Mouse (Mus musculus) 3134 (cell line): ENCODE measurements around the gene Lrrc4b.

Source experiments
- DNase-seq: peaks from one replicate; pipeline ENCODE4 v3.0.0-alpha.2; 2011; ENCODE audit warnings: low spot score; ENCODE audit not compliant: insufficient read length; ENCODE audit errors: extremely low read depth

The Lrrc4b gene

DNA sequence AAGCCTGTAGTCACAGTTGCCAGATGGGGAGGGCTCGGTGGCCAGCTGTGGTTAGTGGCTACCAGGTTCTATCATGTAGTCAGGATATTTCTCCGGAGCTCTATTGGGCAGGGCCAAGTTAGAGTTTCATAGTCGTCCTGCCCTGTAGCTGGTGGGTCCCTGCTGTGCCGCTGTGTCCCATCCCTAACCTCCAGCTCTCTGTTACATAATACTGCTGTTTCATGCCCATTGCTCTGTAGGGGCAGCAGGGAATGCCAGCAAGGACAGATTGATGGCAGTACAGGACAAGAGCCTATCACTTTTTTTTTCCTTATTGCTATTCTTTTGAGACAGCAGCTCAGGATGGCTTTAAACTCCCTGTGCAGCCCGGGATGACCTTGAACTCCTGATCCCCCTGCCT, 7.0 kb downstream of the Lrrc4b start:
- no peak for DNase-seq

DNA sequence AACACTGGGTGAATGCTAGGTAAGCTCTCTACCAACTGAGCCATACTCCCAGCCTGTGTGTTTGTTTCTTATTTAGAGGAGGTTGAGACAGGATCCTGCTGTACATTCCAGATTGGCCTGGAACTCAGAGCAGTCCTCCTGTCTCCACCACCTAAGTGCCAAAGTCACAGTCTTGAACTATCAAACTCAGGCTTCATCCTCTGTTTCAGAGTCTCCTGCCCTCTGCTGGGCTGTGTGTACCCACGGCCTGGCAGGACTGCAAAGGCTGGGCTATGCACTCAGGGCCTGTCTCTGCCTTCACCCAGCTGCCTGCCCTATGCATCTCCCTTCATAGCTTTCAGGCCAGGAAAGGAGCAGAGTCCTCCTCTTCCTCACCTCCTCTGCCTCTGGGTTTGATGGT, 7.4 kb downstream of the Lrrc4b start:
- DNase-seq: no peak

DNA sequence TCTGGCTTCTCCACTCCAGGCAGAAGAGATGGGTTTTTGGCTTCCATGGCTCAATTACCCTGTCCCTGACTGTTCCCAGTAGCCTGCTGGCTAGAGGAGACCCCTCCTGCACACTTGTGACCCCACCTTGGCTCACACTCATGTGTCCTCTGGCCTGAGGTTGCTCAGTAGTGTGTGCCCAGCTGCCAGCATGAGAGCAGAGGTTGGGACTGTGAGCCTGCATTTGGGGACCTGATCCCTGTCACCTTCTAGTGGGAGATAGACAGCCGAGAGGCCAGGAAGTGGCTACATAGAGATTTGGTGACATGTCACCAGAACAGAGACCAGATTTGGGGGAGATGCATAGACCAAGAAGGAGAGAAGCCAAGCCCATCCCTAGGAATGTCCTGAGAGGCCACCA, 8.4 kb downstream of the Lrrc4b start:
- no peak for DNase-seq

DNA sequence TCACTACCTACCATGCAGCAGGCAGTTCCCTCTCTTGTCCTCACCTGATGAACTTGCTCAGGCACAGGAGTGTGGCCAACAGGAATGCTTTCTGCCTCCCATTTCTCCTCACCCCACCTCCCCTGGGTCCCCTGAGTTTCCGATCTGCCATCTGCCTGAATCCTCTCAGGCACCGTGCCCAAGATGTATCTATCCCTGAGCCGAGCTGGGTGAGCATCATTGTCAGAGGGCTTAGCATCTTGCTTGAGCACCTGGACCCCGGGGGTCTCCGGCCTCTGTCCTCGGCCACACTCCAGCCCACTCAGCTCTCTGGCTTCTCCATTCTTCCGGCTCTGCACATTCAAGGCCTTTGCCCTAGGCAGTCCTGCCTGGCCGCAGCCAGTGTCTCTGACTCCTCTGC, 9.1 kb downstream of the Lrrc4b start:
- no peak for DNase-seq

DNA sequence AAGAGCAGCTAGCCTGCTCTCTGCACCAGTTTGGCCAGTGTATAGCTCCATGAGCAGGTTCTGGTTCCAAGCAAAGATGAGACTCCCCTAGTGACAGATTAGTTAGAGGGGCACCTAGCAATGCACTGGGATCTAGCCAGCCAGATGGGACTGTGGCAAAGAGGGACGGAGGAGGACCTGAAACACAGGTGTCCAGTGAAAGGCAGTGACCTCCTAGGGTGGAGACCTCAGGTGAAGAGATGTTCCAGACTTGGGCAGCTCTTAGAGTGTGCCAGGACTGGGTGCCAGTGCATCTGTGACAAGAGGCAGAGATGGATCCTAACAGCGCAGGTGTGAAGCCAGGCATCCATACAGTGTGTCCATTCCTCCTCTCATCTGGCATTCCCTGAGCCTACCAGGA, 10.9 kb downstream of the Lrrc4b start:
- DNase-seq: no peak

DNA sequence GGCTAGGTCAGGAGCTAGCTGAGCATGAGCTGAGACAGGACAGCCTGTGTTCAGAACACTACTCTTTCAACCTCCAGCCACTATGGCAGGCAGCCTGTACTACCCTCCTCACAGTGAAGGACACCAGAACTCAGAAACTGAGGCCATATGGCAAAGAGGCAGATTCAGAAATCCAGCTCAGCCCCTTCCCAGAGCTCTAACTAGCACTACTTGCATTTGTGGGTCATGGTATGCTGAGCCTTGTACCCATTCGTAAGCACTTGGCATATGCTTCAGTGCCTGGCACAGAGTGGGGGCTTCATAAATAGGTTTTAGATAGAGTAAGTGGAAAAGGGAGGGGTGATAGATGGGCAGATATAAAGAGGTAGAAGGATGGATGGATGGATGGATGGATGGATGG, 11.7 kb downstream of the Lrrc4b start:
- DNase-seq: no peak

DNA sequence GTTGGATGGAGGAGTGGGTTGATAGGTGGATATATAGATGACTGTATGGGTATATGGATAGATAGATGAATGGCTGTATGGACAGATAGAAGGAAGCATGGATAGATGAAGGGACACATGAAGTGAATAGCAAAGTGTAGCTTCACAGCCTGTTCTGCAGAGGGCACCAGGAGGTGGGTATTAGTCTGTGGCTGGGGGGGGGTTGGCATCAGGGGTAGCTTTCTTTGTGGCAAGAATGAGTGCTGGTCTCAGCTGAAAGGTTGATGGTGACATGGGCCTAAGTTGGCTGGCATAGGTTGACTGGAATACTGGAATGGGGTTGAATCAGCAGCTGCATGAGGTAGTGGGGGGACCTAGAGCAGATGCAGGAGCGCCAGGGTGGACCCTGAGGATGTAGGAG, 12.4 kb downstream of the Lrrc4b start:
- DNase-seq: no peak

DNA sequence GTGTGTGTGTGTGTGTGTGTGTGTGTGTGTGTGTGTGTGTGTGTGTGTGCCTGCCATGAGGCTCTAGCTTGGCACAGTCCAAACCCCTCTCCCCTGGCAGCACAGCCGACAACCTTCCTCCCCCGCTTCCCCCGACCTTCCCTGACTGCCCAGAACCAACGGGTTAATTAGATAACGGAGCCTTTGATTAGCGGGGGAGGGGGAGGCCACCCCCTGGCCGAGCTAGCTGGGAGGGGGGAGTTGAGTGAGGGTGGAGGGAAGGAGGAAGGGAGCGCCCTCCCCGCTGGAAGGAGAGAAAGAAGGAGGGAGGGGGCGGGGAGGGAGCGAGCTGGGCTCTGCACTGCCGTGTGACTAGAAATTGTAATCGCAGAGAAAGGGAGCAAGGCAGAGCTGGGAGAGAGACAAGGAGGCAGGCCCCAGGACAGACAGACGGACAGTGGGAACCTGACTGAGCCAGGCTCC, 12.9 kb downstream of the Lrrc4b start:
- DNase-seq: no peak

DNA sequence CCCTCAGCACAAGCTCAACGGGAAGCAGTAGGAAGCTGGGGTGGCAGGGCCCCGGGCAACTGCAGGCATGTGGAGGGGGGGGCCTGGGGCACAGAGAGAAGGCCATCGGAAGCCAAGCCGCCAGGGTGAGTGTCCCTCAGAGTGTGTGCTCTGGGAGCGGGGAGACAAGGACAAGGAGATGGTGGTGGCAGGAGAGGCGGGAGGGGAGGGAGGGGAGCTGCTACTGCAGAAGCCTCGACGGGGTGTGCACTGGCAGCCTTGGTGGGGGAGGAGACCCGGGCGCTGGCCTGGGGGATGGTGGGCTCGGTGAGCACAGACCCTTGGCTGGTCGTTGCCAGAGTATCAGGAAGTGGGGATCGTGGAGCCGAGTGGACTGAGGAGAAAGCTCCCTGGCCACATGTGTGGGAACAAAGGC, 13.6 kb downstream of the Lrrc4b start:
- DNase-seq: no peak

DNA sequence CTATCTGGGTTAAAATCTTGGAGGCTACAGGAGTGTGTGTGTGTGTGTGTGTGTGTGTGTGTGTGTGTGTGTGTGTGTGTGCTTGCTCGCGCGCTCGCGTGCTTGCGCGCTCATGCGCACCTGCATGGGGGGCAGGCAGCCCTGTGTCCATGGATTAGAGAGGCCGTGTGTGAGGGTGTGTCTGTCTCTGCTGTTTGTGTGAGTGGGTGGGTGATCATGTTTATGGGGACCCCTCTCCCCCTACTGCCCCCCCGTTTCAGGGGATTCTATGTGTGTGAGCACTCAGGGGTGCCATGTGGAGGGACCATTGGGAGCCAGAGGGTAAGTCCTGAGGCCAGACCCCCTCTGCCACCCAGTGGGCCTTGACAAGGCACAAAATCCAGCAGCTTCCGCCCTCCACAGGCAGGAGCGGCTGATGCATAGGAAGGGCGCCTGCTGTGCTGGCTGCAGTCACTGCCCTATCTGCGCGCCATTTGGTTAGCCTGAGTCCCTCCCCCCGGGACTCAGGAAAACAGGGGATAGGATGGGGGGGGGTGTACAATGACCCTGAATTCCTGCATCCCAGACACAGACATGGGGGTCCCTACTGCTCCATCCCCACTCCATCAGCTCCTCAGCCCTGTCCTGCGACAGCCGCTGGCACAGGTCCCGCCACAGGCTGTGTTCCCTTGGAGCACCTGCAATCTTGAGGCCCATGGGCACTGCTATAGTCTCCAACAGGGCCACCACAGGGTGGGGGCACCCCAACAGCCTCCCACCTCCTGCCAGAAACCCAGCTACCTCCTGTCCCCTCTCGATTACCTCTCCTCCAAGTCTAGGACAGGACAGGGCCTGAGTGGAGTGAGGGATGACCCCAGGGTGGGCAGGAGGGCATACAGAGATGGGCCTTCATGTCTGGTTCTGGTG, 14.7 kb downstream of the Lrrc4b start:
- DNase-seq: no peak

DNA sequence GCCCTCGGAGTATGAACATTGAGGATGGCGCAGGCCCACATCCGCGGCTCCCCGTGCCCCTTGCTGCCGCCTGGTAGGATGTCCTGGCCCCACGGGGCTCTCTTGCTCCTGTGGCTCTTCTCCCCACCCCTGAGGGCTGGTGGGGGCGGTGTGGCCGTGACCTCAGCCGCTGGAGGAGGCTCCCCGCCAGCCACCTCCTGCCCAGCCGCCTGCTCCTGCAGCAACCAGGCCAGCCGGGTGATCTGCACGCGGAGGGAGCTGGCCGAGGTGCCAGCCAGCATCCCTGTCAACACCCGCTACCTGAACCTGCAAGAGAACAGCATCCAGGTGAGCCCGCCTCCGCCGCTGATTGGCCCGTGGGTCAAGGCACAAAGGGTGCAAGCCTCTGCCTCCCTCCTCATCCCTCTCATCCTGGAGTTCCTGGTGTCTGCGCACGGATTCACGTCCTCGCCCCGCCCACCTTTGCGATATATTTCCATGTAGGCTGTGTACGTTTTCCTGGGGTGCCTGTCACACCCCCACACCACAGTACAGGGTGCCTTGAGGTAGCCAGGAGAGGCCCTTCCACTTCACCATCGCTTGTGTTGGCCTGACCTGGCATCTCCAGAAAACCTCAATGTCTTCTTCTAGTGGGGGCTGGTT, 16.2 kb downstream of the Lrrc4b start:
- no peak for DNase-seq

DNA sequence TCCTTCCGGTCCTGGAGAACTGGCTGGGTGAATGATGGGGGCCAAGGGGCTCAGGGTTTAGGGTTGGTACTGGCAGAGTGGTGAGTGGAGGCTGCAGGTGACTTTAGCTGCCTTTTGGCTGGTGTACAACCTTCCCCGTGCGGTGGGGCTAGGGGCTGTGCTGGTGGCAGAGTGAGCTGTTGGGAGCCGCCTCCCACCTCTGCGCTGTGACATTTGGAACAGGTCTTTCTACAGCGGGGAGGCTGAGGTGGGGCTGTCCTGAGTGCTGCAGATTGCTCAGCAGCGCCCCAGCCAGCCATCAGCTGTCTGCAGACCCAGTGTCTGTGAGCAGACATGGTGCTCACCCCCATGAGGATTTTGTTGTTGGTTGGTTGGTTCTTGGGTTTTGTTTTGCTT, 16.7 kb downstream of the Lrrc4b start:
- no peak for DNase-seq

DNA sequence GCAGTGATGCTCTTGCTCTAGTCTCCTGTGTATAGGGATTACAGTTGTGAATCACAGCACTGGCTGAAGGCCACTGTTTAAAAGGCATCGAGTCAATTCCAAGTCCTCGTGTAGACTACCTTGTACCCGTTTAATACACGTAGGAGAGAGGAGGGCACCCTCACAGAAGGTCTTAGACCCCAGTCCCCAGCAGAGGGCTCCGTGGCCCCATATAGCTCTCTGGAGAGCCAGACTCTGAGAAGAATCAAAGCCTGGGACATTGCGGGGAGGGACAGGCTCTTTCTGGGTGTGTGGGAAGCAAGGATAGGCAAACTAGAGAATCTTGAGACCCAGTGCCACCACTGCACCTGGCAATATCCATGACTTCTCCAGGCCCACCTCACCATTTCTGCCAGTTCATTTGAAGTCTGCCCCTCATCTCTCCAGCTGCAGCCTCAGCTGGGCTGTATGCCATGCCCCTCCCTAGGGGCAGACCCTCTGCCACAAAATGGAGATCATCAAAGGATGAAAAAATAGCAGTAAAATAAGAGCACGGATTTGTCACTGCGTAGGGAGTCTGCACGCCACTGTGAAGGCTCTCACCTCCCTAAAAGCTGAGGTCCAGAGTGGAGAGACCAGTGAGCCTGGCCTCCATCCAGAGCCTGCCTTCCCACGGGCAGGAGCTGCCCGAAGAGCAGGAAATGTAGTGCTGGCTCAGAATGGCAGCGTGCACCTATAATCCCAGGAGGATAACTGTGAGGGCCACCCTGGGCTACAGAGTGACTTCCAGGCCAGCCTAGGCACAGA, 17.4 kb downstream of the Lrrc4b start:
- no peak for DNase-seq

DNA sequence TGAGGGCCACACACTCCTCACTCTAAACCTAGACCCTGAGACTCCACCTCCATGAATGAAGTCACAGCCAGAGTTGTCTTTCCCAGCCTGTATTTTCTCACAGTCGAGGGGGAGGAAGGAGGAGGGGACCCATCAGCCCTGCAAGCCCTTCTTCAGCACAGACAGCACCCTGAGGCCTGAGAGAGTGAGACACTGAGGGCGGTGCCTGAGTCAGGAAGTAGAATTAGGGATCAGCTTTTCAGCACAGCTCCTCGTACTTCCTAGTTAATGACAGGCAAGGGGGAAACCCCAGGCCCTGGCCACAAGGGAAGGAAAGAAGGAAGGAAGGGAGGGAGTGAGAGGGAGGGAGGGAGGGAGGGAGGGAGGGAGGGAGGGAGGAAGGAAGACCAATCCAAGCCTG, 24.4 kb downstream of the Lrrc4b start:
- peak; percentile 47 for DNase-seq

DNA sequence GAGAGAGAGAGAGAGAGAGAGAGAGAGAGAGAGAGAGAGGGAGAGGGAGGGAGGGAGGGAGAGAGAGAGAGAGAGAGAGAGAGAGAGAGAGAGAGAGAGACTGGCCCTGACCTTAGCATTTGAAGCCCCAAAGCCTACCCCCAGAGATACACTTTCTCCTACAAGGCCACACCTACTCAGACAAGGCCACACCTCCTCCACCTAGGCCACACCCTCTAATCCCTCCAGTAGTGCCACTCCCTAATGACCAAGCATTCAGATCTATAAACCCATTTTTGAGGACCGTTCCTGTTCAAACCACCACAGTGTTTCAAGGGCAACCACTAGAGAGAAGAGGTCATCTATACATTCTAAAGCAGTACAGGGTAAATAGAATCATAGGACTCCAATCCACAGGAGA, 27.5 kb downstream of the Lrrc4b start:
- DNase-seq: no peak

DNA sequence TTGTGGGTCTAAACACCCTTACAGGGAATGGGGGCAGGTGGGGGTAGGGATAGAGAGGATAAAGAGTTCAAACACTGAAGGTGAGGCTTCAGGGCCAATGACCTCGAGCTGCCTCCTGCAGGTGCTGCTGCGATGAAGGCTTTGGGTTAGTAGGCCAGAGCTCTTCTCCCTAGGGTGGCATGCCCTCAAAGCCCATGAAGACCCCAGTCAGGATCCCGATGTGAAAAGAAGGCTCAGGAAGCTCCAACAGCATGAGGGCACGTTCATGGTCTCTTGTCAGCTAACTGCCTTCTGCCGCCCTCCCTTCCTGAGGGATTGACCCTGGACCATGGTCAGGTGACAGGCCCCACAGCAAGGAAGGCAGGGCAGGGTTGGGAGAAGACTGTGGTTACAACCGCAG, 31.2 kb downstream of the Lrrc4b start:
- no peak for DNase-seq

DNA sequence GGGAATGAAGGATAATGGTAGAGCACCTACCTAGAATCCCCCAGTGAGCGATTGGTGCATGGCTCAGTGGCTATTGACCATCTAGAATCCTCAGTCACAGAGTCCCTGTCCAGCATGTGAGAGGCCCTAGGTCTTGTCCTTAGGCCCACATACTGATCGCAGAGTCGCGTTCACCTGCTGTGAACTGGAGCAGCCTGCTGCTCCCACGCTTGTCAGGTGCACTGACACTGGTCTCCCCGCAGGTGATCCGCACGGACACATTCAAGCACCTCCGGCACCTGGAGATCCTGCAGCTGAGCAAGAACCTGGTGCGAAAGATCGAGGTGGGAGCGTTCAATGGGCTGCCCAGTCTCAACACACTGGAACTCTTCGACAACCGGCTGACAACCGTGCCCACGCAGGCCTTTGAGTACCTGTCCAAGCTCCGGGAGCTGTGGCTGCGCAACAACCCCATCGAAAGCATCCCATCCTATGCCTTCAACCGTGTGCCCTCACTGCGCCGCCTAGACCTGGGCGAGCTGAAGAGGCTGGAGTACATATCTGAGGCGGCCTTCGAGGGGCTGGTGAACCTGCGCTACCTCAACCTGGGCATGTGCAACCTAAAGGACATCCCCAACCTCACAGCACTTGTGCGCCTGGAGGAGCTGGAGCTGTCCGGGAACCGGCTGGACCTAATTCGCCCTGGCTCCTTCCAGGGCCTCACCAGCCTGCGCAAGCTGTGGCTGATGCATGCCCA, 32.1 kb downstream of the Lrrc4b start:
- no peak for DNase-seq

DNA sequence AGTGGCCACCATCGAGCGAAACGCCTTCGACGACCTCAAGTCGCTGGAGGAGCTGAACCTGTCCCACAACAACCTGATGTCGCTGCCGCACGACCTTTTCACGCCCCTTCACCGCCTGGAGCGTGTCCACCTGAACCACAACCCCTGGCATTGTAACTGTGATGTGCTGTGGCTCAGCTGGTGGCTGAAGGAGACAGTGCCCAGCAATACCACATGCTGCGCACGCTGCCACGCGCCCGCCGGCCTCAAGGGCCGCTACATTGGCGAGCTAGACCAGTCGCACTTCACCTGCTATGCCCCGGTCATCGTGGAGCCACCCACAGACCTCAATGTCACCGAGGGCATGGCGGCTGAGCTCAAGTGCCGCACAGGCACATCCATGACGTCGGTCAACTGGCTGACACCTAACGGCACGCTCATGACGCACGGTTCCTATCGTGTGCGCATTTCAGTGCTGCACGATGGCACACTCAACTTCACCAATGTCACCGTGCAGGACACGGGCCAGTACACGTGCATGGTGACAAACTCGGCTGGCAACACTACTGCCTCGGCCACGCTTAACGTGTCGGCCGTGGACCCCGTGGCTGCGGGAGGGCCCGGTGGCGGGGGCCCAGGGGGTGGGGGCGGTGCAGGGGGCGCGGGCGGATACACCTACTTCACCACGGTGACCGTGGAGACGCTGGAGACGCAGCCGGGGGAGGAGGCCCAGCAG, 32.8 kb downstream of the Lrrc4b start:
- no peak for DNase-seq

DNA sequence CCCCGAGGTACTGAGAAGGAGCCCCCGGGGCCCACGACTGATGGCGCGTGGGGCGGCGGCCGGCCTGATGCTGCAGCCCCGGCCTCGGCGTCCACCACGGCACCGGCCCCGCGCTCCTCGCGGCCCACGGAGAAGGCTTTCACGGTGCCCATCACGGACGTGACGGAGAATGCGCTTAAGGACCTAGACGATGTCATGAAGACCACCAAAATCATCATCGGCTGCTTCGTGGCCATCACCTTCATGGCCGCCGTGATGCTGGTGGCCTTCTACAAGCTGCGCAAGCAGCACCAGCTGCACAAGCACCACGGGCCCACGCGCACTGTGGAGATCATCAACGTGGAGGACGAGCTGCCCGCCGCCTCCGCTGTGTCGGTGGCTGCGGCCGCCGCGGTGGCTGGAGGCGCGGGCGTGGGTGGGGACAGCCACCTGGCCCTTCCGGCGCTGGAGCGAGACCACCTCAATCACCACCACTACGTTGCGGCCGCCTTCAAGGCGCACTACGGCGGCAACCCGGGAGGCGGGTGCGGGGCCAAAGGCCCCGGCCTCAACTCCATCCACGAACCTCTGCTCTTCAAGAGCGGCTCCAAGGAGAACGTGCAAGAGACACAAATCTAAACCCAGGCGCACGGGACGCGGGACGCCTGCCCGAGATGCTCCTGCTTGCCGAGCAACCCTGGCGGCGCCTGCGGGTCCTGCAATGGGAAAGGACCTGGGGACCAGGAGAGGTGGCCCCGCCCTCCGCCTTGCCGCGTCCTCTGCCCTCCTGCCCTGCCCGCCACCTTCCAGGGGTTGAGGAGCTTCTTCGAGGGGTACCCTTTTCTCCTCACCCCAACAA, 33.6 kb downstream of the Lrrc4b start:
- DNase-seq: no peak
